Mouse (Mus musculus): Measurements from ENCODE around the gene Lsm14b. TPM values are rescaled to one million over a fixed set of nuclear protein-coding genes. Genes with fewer than 3 reads are reported as not detected.

The Lsm14b gene
- total RNA-seq, 2 experiments from 2014 or later, result 43.0 to 44.9 TPM

DNA sequence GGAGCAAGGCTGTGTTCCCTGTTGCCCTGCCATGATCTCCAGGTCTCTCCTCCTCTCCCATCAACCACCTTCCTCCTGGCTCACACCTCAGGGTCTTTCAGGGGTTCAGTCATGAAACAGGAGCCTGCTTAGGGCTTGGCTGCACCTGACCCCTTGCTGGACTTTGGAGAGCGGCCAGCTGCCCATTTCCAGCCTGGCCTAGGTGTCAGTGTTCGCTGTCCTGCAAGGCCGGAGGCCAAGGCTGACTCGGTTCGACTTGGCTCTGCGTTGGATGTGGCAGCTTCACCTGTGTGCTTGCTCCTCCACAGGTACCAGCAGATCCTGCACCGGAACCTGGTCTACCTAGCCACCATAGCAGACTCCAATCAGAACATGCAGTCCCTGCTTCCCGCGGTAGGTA is 28.2 kb downstream of the Lsm14b start:
- no peak for DNase-seq

DNA sequence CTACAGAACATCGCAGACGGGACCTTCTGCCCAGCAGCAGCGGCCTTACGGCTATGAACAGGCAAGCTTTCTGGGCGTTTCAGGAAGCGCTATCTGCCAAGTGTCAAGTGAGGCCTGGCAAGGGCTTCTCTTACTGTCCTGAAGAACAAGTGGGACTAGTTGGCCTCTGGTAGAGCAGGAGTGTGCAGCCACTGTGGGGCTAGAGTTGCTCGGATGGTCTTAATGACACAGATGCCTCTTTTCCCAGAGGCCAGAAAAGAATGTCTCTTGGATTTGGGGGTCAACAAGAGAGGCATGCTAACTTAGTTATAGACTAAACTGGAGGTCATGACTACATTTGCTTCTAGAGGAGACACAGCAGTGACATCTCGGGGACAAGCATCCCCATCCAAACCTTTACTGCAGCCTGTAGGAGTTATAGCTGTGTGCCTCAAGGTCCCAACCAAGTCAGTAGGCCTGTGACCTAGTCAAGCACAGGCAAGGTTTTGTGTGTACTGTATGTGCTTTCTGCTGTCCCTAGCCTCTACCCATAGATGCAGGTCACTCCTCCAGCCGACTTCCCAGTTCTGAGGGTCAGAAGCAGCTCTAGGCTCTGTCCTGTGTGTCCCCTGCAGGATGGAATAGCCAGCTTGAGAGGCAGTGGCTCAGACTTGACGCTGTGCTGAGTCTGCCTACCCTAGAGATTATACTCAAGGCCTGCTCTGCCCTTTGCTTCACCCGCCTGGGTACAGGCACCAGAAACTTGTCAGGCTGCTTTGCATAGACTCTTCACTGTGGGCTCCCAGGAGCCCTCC is 38.7 kb downstream of the Lsm14b start:
- DNase-seq, result no peak

- no peak for DNase-seq
Observed at GRCm38 (mm10) chr2:180069770-180070480, 45.1 kb downstream of the Lsm14b start.

DNA sequence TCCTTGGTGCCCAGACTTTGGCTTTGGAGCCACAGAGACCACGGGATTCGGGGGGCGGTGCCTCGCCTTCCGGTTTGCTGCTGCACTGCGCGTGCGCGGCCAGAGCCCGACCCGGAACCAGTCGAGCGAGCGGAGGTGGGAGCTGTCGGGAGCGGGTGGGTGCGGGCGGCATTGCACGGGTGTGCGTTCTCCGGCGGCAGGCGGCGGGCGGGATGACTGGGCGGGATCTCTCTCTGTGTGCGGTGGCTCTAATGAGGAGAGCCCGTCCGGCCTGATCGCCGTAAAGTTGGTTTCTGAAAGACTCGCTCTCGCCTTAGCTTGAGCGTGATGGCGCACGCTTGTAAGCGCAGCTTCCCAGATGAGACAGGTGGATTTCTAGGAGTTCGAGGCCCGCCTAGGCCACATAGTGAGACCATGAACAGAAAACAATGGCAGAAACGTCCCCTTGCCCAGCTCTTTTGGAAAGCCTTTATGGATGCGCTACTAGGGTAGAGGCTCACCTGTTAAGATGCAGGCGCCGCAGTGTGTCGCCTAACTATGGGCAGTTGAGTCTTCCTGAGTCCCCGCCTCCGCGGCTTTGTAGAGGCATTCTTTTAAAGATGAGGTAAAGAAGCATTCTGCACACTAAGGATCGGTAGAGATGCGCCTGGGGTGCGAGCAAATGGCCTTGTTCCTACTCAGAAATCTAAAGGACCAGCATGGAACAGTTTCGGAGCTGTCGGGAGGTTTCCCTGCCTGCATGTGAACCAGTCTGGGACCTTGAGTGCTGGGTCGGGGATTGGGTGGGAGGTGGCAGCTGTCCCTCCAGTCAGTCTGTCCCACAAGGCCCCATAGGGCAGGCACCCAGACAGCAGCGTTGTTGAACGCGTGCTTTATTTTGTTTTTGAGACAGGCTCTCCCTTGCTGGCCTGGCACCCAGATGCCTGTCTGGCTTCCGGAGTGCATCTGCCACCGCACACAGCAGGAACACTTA is 46.0 kb downstream of the Lsm14b start, which contains the start of gene Mtg2:
Mtg2 (plus strand) TSS at position 108 of the 973 bp plus-strand sequence.
- peak; percentile 96 for DNase-seq

- DNase-seq, result no peak
Observed at GRCm38 (mm10) chr2:180071671-180072070, 46.9 kb downstream of the Lsm14b start.

DNA sequence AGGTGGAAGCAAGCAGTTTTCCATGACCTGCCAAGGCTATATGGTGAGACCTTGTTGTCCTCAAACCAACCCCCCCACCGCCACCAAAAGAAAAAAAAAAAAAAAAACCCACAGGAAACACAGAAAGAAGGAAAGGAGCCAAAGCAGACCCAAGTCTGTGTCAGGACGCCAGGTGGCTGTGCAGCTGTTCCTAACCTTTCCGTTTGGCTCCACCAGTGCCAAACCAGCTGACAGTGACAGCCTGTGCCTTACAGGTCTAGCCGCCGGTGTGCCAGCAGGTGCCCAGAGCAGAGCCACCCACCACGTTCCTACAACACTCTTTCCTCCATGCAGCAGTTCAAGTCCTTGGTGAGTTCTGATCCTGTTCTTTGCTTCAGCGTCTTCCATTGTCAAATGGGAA is 48.1 kb downstream of the Lsm14b start:
- no peak for DNase-seq

- no peak for DNase-seq
Observed at GRCm38 (mm10) chr2:180077622-180078021, 52.8 kb downstream of the Lsm14b start.

GRCm38 (mm10) chr2:180080680-180081079 is 55.9 kb downstream of the Lsm14b start:
- no peak for DNase-seq

DNA sequence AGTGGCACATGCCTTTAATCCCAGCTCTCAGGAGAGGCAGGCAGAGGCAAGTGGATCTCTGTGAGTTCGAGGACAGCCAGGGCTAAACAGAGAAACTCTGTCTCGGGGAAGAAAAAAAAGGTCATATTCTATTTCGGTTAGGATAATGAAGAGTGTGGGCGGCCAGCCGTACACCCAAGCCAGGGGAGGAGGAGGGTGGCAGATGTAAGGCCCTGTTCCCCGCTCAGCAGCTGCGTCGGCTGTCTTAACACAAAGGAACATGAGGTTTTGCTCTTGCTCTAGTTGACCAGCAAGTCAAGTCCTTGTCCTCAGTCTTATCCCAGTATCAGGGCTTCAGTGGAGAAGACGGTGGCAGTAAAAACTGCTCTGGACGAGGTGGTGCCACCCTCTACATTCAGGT is 58.3 kb downstream of the Lsm14b start:
- no peak for DNase-seq

DNA sequence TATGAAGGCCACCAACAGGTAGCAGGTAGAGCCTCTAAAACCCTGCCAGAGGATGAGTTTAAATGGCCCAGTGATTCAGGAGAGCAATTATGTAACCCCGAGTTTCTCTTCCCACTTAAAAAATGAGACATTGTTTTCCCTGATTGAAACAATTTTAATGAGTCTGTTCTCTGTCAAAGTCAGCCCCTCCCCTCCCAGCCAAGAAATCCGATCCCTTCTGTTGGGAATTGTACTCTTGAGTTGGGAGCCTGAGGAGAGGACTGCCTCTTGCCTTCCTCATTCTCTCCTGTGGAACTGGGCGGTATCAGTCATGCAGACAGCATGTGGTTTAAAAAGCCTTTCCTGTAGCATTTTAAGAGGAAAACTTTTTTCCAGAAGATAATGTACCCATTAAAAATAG is 59.8 kb downstream of the Lsm14b start:
- no peak for DNase-seq

Other genes starting within 250 kb of the Lsm14b start
- 10 to 100 TPM; 17.8 to 23.7 TPM for gene Taf4, start 48.3 kb upstream of the Lsm14b start, total RNA-seq (2021)
- gene Psma7, start 17.4 kb downstream of the Lsm14b start, total RNA-seq (2021), result 100 to 1,000 TPM; 246 to 260 TPM
- gene Ss18l1, start 17.5 kb downstream of the Lsm14b start, total RNA-seq (2021), result 10 to 100 TPM; 10.1 to 10.3 TPM
- 10 to 100 TPM; 15.9 to 17.4 TPM for gene Mtg2, start 45.6 kb downstream of the Lsm14b start, total RNA-seq (2021)
- under 1 TPM in 1 of 2 experiments, not detected in 1; 0.13 TPM for gene Hrh3, start 79.5 kb downstream of the Lsm14b start, total RNA-seq (2021)
- gene Osbpl2, start 94.3 kb downstream of the Lsm14b start, total RNA-seq (2021), result 10 to 100 TPM; 37.8 to 44.3 TPM
- gene Adrm1, start 146.5 kb downstream of the Lsm14b start, total RNA-seq (2021), result 100 to 1,000 TPM; 148 to 182 TPM
- 10 to 100 TPM; 25.7 to 74.5 TPM for gene Lama5, start 200.9 kb downstream of the Lsm14b start, total RNA-seq (2021)
- 100 to 1,000 TPM; 736 to 838 TPM for gene Rps21, start 232.4 kb downstream of the Lsm14b start, total RNA-seq (2021)
- 10 to 100 TPM; 14.0 to 14.2 TPM for gene Cables2, start 248.5 kb downstream of the Lsm14b start, total RNA-seq (2021)

Data from adrenal gland, postnatal 36 days (tissue).